Mouse (Mus musculus) stomach, embryonic 15.5 days (tissue): ENCODE measurements around the gene Enthd1. TPM values are rescaled to one million over a fixed set of nuclear protein-coding genes. Genes with fewer than 3 reads are reported as not detected.

Experiments used
- ATAC-seq: fragments of 200-750 bp; cut with Nextera tagmentation; 2 replicates; pipeline ENCODE4 v1.8.0; 2017; ENCODE audit warnings: low read depth, moderate number of reproducible peaks, moderate TSS enrichment; ENCODE audit not compliant: insufficient read depth, low FRiP score
- H3K27ac ChIP-seq: fragments of 300-500 bp; sonication (generic); 2 replicates; pipeline ENCODE4 v1.5.1; 2015; ENCODE audit warnings: mild to moderate bottlenecking, inconsistent platforms
- H3K27me3 ChIP-seq: fragments of 300-500 bp; sonication (generic); replicated peaks from 2 replicates; pipeline ENCODE4 v1.6.1; 2015; ENCODE audit warnings: inconsistent platforms
- H3K36me3 ChIP-seq: fragments of 300-500 bp; sonication (generic); 2 replicates; pipeline ENCODE4 v1.6.1; 2015; ENCODE audit warnings: inconsistent platforms
- H3K4me1 ChIP-seq: fragments of 300-500 bp; sonication (generic); 2 replicates; pipeline ENCODE4 v1.6.1; 2015; ENCODE audit warnings: inconsistent platforms
- H3K4me2 ChIP-seq: fragments of 300-500 bp; sonication (generic); 2 replicates; pipeline ENCODE4 v1.6.1; 2015; ENCODE audit warnings: mild to moderate bottlenecking, inconsistent platforms
- H3K4me3 ChIP-seq: fragments of 300-500 bp; sonication (generic); replicated peaks from 2 replicates; pipeline ENCODE4 v1.5.1; 2015; ENCODE audit warnings: inconsistent platforms
- H3K9ac ChIP-seq: fragments of 300-500 bp; sonication (generic); 2 replicates; pipeline ENCODE4 v1.6.1; 2015; ENCODE audit warnings: inconsistent platforms
- H3K9me3 ChIP-seq: fragments of 300-500 bp; sonication (generic); 2 replicates; pipeline ENCODE4 v1.6.1; 2016; ENCODE audit warnings: inconsistent platforms
- WGBS: fragments of 180-500 bp; shearing (Covaris S2); methylation state at CpG from one replicate; pipeline ENCODE4 v1.1.7; 2015; 5-methylcytosine and 5-hydroxymethylcytosine counted together
- polyA plus RNA-seq: library from polyadenylated mRNA; unstranded; fragments of >200 nt; fragmentation: Nextera tagmentation; extraction: Ambion mirVana; gene quantifications from 2 replicates; pipeline ENCODE4 v1.2.1, GENCODE M21; 2015

The Enthd1 gene
- polyA plus RNA-seq = not detected in 2 replicates

DNA sequence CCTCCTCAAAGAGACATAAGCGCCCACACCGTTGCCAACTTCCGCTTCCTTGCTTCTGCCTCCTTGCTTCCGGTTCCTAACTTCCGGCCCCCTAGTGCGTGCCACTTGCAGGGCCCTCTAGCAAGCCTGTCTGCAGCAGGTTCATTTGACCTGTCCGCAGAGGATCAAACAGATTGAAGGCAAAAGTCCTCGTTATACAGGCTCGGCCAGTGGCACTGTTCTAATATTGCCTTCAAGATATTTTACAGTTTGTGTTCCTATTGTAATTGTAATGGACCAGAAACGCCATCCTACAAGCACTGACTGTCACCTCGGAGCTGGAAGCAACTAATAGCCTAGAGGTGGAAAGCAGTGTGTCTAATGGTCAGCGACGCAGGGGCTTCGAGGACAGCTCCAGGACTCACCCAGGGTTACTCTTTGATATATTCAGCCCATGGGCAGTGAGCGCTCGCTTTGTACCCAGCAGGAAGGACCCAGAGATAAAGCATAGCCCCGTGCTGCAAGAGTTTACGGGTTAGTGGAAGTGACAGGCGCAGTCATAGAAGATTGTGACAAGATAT is at the start of gene Enthd1:
TSS of gene Enthd1 (minus strand) at position 51 of the 560 bp plus-strand sequence.
- no peak within 1 kb of the TSS for H3K9ac ChIP-seq
- no peaks in the 10 kb centered on the region for H3K36me3 ChIP-seq
- H3K27ac ChIP-seq = no peak within 1 kb of the TSS
- H3K27me3 ChIP-seq = no peaks in the 10 kb centered on the region
- H3K4me3 ChIP-seq = no peak within 1 kb of the TSS
- H3K4me1 ChIP-seq = no peaks in the 10 kb centered on the region
- H3K4me2 ChIP-seq = no peak within 1 kb of the TSS
- 86% methylated on average over 19 of the region's 19 CpGs for WGBS
- no peak for ATAC-seq
- H3K9me3 ChIP-seq = no peaks in the 10 kb centered on the region

- Histone ChIP-seq H3K27ac (no peak overlapping the region), H3K36me3 (no peaks in the 10 kb centered on the region), H3K9me3 (no peaks in the 10 kb centered on the region), H3K27me3 (0 out of 2 replicates have a peak, but pooled peaks cover 5% of the 10 kb centered on the region), H3K4me2 (no peak overlapping the region), H3K9ac (no peak overlapping the region), H3K4me3 (no peak overlapping the region), H3K4me1 (0 out of 2 replicates have a peak, but pooled peaks cover 4% of the 10 kb centered on the region)
- WGBS = 46% methylated on average over 5 of the region's 5 CpGs
- ATAC-seq = no peak
Measured at GRCm38 (mm10) chr15:80613904-80614303, 48.9 kb upstream of the Enthd1 start.

DNA sequence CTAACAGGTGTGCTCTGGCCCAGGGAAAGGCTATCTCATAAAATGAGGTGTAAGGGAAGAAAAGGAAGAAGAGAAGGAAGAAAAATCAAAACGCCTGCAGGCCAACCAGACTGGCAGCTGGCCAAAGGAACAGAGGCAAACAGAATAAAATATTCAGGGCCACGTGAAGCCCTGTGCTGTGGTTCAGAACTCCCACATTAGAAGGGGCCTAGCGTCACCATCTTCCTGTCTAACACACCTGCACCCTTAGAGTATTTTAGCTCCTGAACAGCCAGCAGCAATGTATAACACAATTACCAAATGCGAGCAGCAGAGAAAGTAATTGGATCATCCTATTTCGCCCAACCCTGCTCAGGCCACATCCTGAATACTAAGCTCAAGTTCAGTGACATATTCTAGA is 46.5 kb upstream of the Enthd1 start:
- no peaks in the 10 kb centered on the region for H3K36me3 ChIP-seq
- ATAC-seq = no peak; the same call in 1 of the 2 replicates
- 0 out of 2 replicates have a peak, but pooled peaks cover 4% of the 10 kb centered on the region for H3K4me1 ChIP-seq
- H3K27ac ChIP-seq = no peak overlapping the region
- no peaks in the 10 kb centered on the region for H3K9me3 ChIP-seq
- H3K27me3 ChIP-seq = 0 out of 2 replicates have a peak, but pooled peaks cover 4% of the 10 kb centered on the region
- WGBS = 71% methylated on average over 5 of the region's 5 CpGs
- no peak overlapping the region for H3K9ac ChIP-seq
- H3K4me2 ChIP-seq = no peak overlapping the region
- no peak overlapping the region for H3K4me3 ChIP-seq

- no peaks in the 10 kb centered on the region for H3K27me3 ChIP-seq
- no peak overlapping the region for H3K4me3 ChIP-seq
- H3K4me1 ChIP-seq = no peaks in the 10 kb centered on the region
- H3K9ac ChIP-seq = no peak overlapping the region
- H3K27ac ChIP-seq = no peak overlapping the region
- H3K4me2 ChIP-seq = no peak overlapping the region
- no peak for ATAC-seq
- 58% methylated on average over 2 of the region's 2 CpGs for WGBS
- no peaks in the 10 kb centered on the region for H3K9me3 ChIP-seq
- no peaks in the 10 kb centered on the region for H3K36me3 ChIP-seq
Measured at GRCm38 (mm10) chr15:80610335-80610734, 45.4 kb upstream of the Enthd1 start.

DNA sequence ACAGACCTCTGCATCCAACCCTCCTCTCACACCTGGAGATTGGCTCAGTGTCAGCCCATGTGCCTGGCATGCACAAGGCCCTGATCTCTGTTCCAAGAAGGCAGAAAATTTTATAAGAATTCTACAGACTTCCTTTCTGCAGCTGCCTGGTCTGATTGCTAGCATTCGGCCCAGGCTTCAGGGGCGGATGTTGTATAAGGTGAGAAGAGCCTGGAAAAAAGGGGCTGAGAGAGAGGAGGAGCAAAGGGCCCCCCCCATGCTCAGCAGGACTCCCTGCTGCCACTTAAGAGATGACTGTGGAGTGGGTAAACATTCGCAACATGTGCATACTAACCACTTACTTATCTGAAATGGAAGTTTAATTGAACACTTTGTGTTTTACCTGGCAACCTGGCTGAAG is 43.0 kb upstream of the Enthd1 start:
- Histone ChIP-seq H3K27ac (no peak overlapping the region), H3K9ac (no peak overlapping the region), H3K4me3 (no peak overlapping the region), H3K4me2 (no peak overlapping the region), H3K27me3 (no peaks in the 10 kb centered on the region), H3K9me3 (no peaks in the 10 kb centered on the region), H3K36me3 (no peaks in the 10 kb centered on the region), H3K4me1 (no peaks in the 10 kb centered on the region)
- WGBS = 78% methylated on average over 3 of the region's 3 CpGs
- ATAC-seq = no peak

DNA sequence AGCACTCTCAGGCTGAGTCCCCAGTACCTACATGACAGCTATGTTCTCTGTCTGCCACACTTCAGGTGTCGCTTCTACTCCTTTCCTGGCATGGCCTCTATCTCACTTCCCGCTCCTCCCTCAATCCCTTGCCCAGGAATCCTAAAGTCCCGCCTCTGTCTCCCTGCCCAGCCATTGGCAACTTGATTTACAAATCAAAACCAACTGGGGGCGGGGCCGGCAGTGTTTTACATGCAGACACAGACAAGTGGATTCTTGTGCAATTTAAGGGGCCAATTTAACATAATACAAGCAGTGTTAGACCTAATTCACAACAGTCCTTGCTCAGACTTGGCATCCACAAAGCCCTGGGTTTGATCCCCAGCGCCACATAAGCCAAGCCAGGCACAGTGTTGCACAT is 39.1 kb upstream of the Enthd1 start:
- H3K27me3 ChIP-seq = no peaks in the 10 kb centered on the region
- no peak for ATAC-seq
- H3K4me3 ChIP-seq = no peak overlapping the region
- H3K36me3 ChIP-seq = no peaks in the 10 kb centered on the region
- no peak overlapping the region for H3K4me2 ChIP-seq
- H3K4me1 ChIP-seq = no peaks in the 10 kb centered on the region
- no peak overlapping the region for H3K27ac ChIP-seq
- no peak overlapping the region for H3K9ac ChIP-seq
- WGBS = 85% methylated on average over 6 of the region's 6 CpGs
- H3K9me3 ChIP-seq = no peaks in the 10 kb centered on the region

DNA sequence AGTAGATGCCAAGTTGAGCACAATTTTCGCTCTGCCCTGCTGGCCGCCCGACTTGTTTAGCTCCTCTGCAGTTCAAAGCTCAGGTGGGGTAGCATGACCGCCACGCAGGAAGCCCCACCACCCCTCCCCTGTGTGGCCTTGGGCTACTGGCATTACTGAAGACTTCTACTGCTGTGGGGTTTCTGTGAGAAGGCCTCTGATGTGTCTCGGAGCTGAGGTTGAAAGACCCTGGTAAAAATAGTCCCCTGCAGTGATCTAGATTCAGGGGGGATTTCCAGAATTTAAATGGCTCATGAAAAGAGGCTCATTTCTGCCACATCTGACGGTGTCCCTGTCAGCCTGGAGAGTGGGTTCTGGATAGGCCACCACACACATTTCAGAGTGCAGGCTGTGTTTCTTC is 37.5 kb upstream of the Enthd1 start:
- no peaks in the 10 kb centered on the region for H3K9me3 ChIP-seq
- 69% methylated on average over 7 of the region's 7 CpGs for WGBS
- H3K36me3 ChIP-seq = no peaks in the 10 kb centered on the region
- no peak overlapping the region for H3K4me2 ChIP-seq
- ATAC-seq = no peak
- H3K4me1 ChIP-seq = no peaks in the 10 kb centered on the region
- H3K27ac ChIP-seq = no peak overlapping the region
- no peak overlapping the region for H3K4me3 ChIP-seq
- no peak overlapping the region for H3K9ac ChIP-seq
- H3K27me3 ChIP-seq = no peaks in the 10 kb centered on the region

GRCm38 (mm10) chr15:80601456-80601855 is 36.5 kb upstream of the Enthd1 start:
- 68% methylated on average over 7 of the region's 7 CpGs for WGBS
- no peak for ATAC-seq

GRCm38 (mm10) chr15:80599843-80600242 is 34.9 kb upstream of the Enthd1 start:
- H3K27ac ChIP-seq = no peak overlapping the region
- H3K27me3 ChIP-seq = no peaks in the 10 kb centered on the region
- no peak for ATAC-seq
- no peak overlapping the region for H3K4me2 ChIP-seq
- no peaks in the 10 kb centered on the region for H3K4me1 ChIP-seq
- H3K36me3 ChIP-seq = no peaks in the 10 kb centered on the region
- no peak overlapping the region for H3K9ac ChIP-seq
- H3K9me3 ChIP-seq = no peaks in the 10 kb centered on the region
- H3K4me3 ChIP-seq = no peak overlapping the region
- WGBS = 68% methylated on average over 4 of the region's 4 CpGs

More at GRCm38 (mm10) chr15:80601456-80601855, 36.5 kb upstream of the Enthd1 start:
- no peak overlapping the region for H3K9ac ChIP-seq
- H3K27me3 ChIP-seq = no peaks in the 10 kb centered on the region
- no peak overlapping the region for H3K4me3 ChIP-seq
- H3K36me3 ChIP-seq = no peaks in the 10 kb centered on the region
- H3K4me1 ChIP-seq = no peaks in the 10 kb centered on the region
- no peak overlapping the region for H3K27ac ChIP-seq
- no peak overlapping the region for H3K4me2 ChIP-seq
- no peaks in the 10 kb centered on the region for H3K9me3 ChIP-seq

GRCm38 (mm10) chr15:80599213-80599750 is 34.3 kb upstream of the Enthd1 start:
- 26% methylated on average over 16 of the region's 16 CpGs for WGBS

GRCm38 (mm10) chr15:80598750-80599149 is 33.8 kb upstream of the Enthd1 start:
- Histone ChIP-seq H3K27ac (0 out of 2 replicates have a peak overlapping the region, but pooled peaks have one; percentile 28), H3K4me3 (no peak overlapping the region), H3K4me1 (no peaks in the 10 kb centered on the region), H3K9ac (no peak overlapping the region), H3K4me2 (peak overlapping the region; percentile 41), H3K9me3 (no peaks in the 10 kb centered on the region), H3K27me3 (no peaks in the 10 kb centered on the region), H3K36me3 (no peaks in the 10 kb centered on the region)
- ATAC-seq = no peak
- WGBS = 70% methylated on average over 12 of the region's 12 CpGs

More at GRCm38 (mm10) chr15:80599213-80599750, 34.3 kb upstream of the Enthd1 start:
- Histone ChIP-seq H3K27me3 (no peaks in the 10 kb centered on the region), H3K4me1 (no peaks in the 10 kb centered on the region), H3K9ac (no peak overlapping the region), H3K4me3 (no peak overlapping the region), H3K4me2 (peak overlapping the region; percentile 41), H3K36me3 (no peaks in the 10 kb centered on the region), H3K9me3 (no peaks in the 10 kb centered on the region), H3K27ac (0 out of 2 replicates have a peak overlapping the region, but pooled peaks have one; percentile 28)
- ATAC-seq = no peak

DNA sequence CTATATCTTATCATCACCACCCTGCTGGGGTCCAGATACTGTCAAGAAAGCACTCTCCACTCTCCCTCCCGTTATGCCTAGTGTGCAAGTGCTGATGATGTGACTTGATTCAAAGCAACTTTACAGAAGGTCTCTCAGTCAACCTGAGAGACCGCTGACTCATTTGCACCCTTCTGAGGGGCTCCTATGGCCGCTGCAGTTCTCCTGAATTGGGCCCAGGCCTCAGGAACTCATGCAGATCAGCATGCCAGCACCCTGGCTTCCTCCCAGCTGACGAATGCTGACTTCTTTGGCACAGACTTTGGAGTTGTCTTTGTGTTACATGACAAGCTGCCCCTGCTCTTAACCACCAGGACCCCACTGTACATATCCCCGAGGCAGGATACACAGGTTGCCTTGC is 28.9 kb upstream of the Enthd1 start:
- no peak for ATAC-seq
- WGBS = 67% methylated on average over 5 of the region's 5 CpGs
- Histone ChIP-seq H3K27ac (no peak overlapping the region), H3K27me3 (no peaks in the 10 kb centered on the region), H3K4me3 (no peak overlapping the region), H3K9ac (no peak overlapping the region), H3K36me3 (no peaks in the 10 kb centered on the region), H3K9me3 (no peaks in the 10 kb centered on the region), H3K4me1 (no peaks in the 10 kb centered on the region), H3K4me2 (no peak overlapping the region)
